Mouse (Mus musculus): ENCODE results near the gene Nedd4. TPM values are rescaled to one million over a fixed set of nuclear protein-coding genes. Genes with fewer than 3 reads are reported as not detected.

The Nedd4 gene
- total and polyA plus RNA-seq, 3 experiments = 167 to 583 (median 216) TPM

- TF ChIP-seq POLR2AphosphoS2 (IDR thresholded peaks at IDR 0.05; ENCODE audit: low read length) (peak; percentile 68), EP300 (IDR thresholded peaks at IDR 0.05; ENCODE audit: low read depth in 1 of 2, low read length in 2 of 2) (peak; percentile 88 to 90), GABPA (IDR thresholded peaks at IDR 0.05; ENCODE audit: low read depth, low read length) (no peak), MAX (IDR thresholded peaks at IDR 0.05; ENCODE audit: low read length) (peak; percentile 98), CHD1 (IDR thresholded peaks at IDR 0.05; ENCODE audit: low read depth, low read length) (0 out of 2 replicates have a peak, but pooled peaks have one; percentile 75), JUND (IDR thresholded peaks at IDR 0.05; ENCODE audit: low read depth, low read length) (0 out of 2 replicates have a peak, but pooled peaks have one; percentile 18), TAL1 (IDR thresholded peaks at IDR 0.05; ENCODE audit: low read length) (peak; percentile 80), USF2 (IDR thresholded peaks at IDR 0.05; ENCODE audit: borderline replicate concordance in 1 of 2, insufficient read depth in 1 of 2, low read depth in 1 of 2, low read length in 2 of 2) (peak in 1 of 2 experiments; percentile 73; a peak in 2 of 4 replicates), CHD2 (IDR thresholded peaks at IDR 0.05; ENCODE audit: low read length) (no peak; the same call in 1 of the 2 replicates)
These were observed 37.6 kb downstream of the Nedd4 start (continued) for GRCm38 (mm10) chr9:72699702-72700101.

GRCm38 (mm10) chr9:72701441-72701840, 39.3 kb downstream of the Nedd4 start:
- DNase-seq (ENCODE audit: low read depth, low spot score) = no peak
- no peaks in the 10 kb centered on the region for H3K27me3 ChIP-seq (ENCODE audit: control insufficient read depth in 1 of 2, insufficient read depth in 2 of 2, low read length in 2 of 2)
- H3K9ac ChIP-seq (ENCODE audit: control insufficient read depth, low read depth, low read length, poor library complexity, severe bottlenecking) = no peak overlapping the region
- no peak overlapping the region for H3K4me3 ChIP-seq (ENCODE audit: control insufficient read depth in 1 of 2, insufficient read depth in 1 of 2, low read depth in 2 of 2, low read length in 2 of 2)
- H3K79me2 ChIP-seq (ENCODE audit: control insufficient read depth, insufficient read depth, low read length, poor library complexity) = peaks cover 22% of the 10 kb centered on the region
- no peak for TF ChIP-seq E2F4 (IDR thresholded peaks at IDR 0.05; ENCODE audit: borderline replicate concordance, low read depth, low read length)
- TF ChIP-seq SMC3 (IDR thresholded peaks at IDR 0.05; ENCODE audit: low read depth, low read length) = no peak
- TF ChIP-seq MAZ (IDR thresholded peaks at IDR 0.05; ENCODE audit: low read depth, low read length) = no peak
- no peak for TF ChIP-seq MXI1 (IDR thresholded peaks at IDR 0.05; ENCODE audit: low read depth, low read length)
- peaks cover 18 to 24% of the 10 kb centered on the region in 2 experiments for H3K4me1 ChIP-seq (ENCODE audit: control insufficient read depth in 1 of 2, insufficient read depth in 2 of 2, low read length in 2 of 2)
- H3K27ac ChIP-seq (ENCODE audit: control insufficient read depth, low read depth, low read length) = no peak overlapping the region
- peaks cover 48 to 57% of the 10 kb centered on the region in 2 experiments for H3K36me3 ChIP-seq (ENCODE audit: control insufficient read depth in 1 of 2, insufficient read depth in 2 of 2, low read length in 2 of 2)
- H3K9me3 ChIP-seq (replicated peaks; ENCODE audit: insufficient read depth, low read length) = no peaks in the 10 kb centered on the region

- TF ChIP-seq ETS1 (IDR thresholded peaks at IDR 0.05; ENCODE audit: low read depth, low read length) (no peak), MEF2A (IDR thresholded peaks at IDR 0.05; ENCODE audit: extremely low read depth, insufficient replicate concordance, low read depth, low read length, poor library complexity, severe bottlenecking) (no peak), NRF1 (IDR thresholded peaks at IDR 0.05; ENCODE audit: insufficient read depth, low read depth, low read length, poor library complexity, severe bottlenecking) (no peak), POLR2AphosphoS2 (IDR thresholded peaks at IDR 0.05; ENCODE audit: low read length) (no peak), RCOR1 (IDR thresholded peaks at IDR 0.05; ENCODE audit: low read depth, low read length) (no peak)
- Histone ChIP-seq H3K4me1 (ENCODE audit: control insufficient read depth in 1 of 2, insufficient read depth in 2 of 2, low read length in 2 of 2) (peaks cover 18 to 24% of the 10 kb centered on the region in 2 experiments), H3K27ac (ENCODE audit: control insufficient read depth, low read depth, low read length) (no peak overlapping the region), H3K36me3 (ENCODE audit: control insufficient read depth in 1 of 2, insufficient read depth in 2 of 2, low read length in 2 of 2) (peaks cover 41 to 57% of the 10 kb centered on the region in 2 experiments), H3K9ac (ENCODE audit: control insufficient read depth, low read depth, low read length, poor library complexity, severe bottlenecking) (no peak overlapping the region), H3K4me3 (ENCODE audit: control insufficient read depth in 1 of 2, insufficient read depth in 1 of 2, low read depth in 2 of 2, low read length in 2 of 2) (no peak overlapping the region), H3K27me3 (ENCODE audit: control insufficient read depth in 1 of 2, insufficient read depth in 2 of 2, low read length in 2 of 2) (no peaks in the 10 kb centered on the region), H3K9me3 (replicated peaks; ENCODE audit: insufficient read depth, low read length) (no peaks in the 10 kb centered on the region), H3K79me2 (ENCODE audit: control insufficient read depth, insufficient read depth, low read length, poor library complexity) (peaks cover 20% of the 10 kb centered on the region)
- no peak for DNase-seq (ENCODE audit: low read depth, low spot score)
These were observed 39.9 kb downstream of the Nedd4 start for GRCm38 (mm10) chr9:72702075-72702474.
